Mouse (Mus musculus) liver, embryonic 13.5 days (tissue): ENCODE measurements around the gene Dyrk3. TPM values are rescaled to one million over a fixed set of nuclear protein-coding genes. Genes with fewer than 3 reads are reported as not detected.

Source experiments
- ATAC-seq: fragments of 200-750 bp; cut with Nextera tagmentation; 2 replicates; pipeline ENCODE4 v1.8.0; 2017; ENCODE audit warnings: low read depth, mild to moderate bottlenecking, moderate number of reproducible peaks, moderate library complexity
- DNase-seq: peaks from one replicate; pipeline ENCODE4 v3.0.0; 2022
- H3K27ac ChIP-seq: fragments of 300-500 bp; sonication (generic); 2 replicates; pipeline ENCODE4 v1.5.1; 2015; ENCODE audit warnings: moderate library complexity, mild to moderate bottlenecking, inconsistent platforms
- H3K27me3 ChIP-seq: fragments of 300-500 bp; sonication (generic); 2 replicates; pipeline ENCODE4 v1.6.1; 2015; ENCODE audit warnings: mild to moderate bottlenecking, inconsistent platforms
- H3K36me3 ChIP-seq: fragments of 300-500 bp; sonication (generic); 2 replicates; pipeline ENCODE4 v1.6.1; 2015; ENCODE audit warnings: mild to moderate bottlenecking, inconsistent platforms
- H3K4me1 ChIP-seq: fragments of 300-500 bp; sonication (generic); replicated peaks from 2 replicates; pipeline ENCODE4 v1.6.1; 2015; ENCODE audit warnings: inconsistent platforms
- H3K4me2 ChIP-seq: fragments of 300-500 bp; sonication (generic); 2 replicates; pipeline ENCODE4 v1.6.1; 2015; ENCODE audit warnings: inconsistent platforms, mild to moderate bottlenecking, moderate library complexity
- H3K4me3 ChIP-seq: fragments of 300-500 bp; sonication (generic); replicated peaks from 2 replicates; pipeline ENCODE4 v1.5.1; 2015; ENCODE audit warnings: mild to moderate bottlenecking, inconsistent platforms
- H3K9ac ChIP-seq: fragments of 300-500 bp; sonication (generic); 2 replicates; pipeline ENCODE4 v1.6.1; 2015; ENCODE audit warnings: mild to moderate bottlenecking, inconsistent platforms
- H3K9me3 ChIP-seq: fragments of 300-500 bp; sonication (generic); replicated peaks from 2 replicates; pipeline ENCODE4 v1.6.1; 2016; ENCODE audit warnings: inconsistent platforms
- WGBS: fragments of 180-500 bp; shearing (Covaris S2); methylation state at CpG from one replicate; pipeline ENCODE4 v1.1.7; 2015; ENCODE audit not compliant: insufficient replicate concordance; 5-methylcytosine and 5-hydroxymethylcytosine counted together
- polyA plus RNA-seq: library from polyadenylated mRNA; unstranded; fragments of >200 nt; fragmentation: Nextera tagmentation; extraction: Ambion mirVana; gene quantifications from 2 replicates; pipeline ENCODE4 v1.2.1, GENCODE M21; 2015

Dyrk3 gene
- 16.9 and 19.8 TPM in 2 replicates for polyA plus RNA-seq

DNA sequence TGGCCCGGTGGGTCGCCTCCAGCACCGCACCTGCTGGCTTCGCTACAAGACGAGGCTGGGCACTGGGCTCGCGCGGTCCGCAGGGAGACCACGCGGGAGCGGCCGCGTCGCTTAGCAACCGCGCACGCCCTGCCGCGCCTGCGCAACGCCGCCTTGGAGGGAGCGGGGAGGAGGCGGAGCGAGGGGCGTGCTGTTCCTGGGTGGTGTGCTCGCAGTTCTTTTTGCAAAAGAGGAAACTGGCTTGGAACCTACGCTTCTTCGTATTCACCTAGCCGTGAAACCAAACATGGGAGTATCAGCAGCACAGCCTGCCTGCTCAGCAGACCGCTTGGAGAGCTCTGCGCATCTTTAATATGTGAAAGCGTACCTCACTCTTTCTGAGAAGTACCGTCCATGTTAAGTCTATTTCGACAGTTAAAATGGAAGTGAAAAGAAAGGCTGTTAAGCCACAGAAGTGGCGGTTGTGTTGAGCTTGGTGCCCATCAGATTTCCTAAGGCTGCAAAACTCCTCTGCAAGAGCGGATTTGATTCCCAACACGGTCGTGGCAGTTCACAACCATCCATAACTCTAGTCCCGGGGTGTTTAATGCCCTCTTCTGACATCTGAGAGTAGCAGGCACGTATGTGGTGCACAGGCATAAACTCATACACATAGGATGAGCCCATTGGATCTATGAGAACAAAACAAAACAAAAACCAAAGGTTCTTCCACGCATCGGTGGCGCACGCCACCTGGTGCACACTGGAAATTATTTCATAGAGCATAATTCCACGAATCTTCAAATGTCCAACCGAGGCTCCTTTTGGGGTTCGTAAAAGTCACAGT, at the start of gene Dyrk3:
Gene Dyrk3, minus strand, starts transcription at position 150 of the 826 bp plus-strand sequence.
- no peaks in the 10 kb centered on the region for H3K9me3 ChIP-seq
- DNase-seq (peak; percentile 91), ATAC-seq (peak; percentile 93)
- H3K27me3 ChIP-seq = no peaks in the 10 kb centered on the region
- WGBS = 2% methylated on average over 49 of the region's 49 CpGs
- peak within 1 kb of the TSS; percentile 96 for H3K27ac ChIP-seq
- H3K4me3 ChIP-seq = peak within 1 kb of the TSS; percentile 87
- H3K9ac ChIP-seq = peak within 1 kb of the TSS; percentile 91
- H3K36me3 ChIP-seq = peaks cover 13% of the 10 kb centered on the region
- H3K4me1 ChIP-seq = peaks cover 53% of the 10 kb centered on the region
- peak within 1 kb of the TSS; percentile 93 for H3K4me2 ChIP-seq

DNA sequence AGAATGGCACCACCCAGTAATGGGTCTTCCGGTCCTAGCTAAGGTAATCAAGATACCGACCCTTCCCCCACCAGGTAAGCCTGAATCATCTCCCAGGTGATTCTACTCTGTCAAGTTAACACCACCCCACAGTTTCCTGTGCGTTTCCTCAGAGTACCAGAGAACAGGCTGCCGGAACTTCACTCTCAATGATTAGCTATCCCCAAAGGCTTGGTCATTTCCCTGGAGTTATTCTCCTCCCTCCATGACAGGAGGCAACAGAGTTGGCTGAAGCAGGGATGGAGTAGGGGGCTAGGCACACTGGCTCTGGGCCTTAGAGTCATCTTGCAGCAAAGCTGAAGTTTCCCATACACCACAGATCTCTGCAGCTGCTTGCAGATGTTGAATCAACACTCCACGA, 49.7 kb upstream of the Dyrk3 start:
- ATAC-seq (no peak), DNase-seq (no peak)
- Histone ChIP-seq H3K4me2 (no peak overlapping the region), H3K36me3 (no peaks in the 10 kb centered on the region), H3K9ac (no peak overlapping the region), H3K9me3 (no peaks in the 10 kb centered on the region), H3K4me3 (no peak overlapping the region), H3K4me1 (peaks cover 32% of the 10 kb centered on the region), H3K27ac (no peak overlapping the region), H3K27me3 (no peaks in the 10 kb centered on the region)
- WGBS = 73% methylated on average over 5 of the region's 5 CpGs

DNA sequence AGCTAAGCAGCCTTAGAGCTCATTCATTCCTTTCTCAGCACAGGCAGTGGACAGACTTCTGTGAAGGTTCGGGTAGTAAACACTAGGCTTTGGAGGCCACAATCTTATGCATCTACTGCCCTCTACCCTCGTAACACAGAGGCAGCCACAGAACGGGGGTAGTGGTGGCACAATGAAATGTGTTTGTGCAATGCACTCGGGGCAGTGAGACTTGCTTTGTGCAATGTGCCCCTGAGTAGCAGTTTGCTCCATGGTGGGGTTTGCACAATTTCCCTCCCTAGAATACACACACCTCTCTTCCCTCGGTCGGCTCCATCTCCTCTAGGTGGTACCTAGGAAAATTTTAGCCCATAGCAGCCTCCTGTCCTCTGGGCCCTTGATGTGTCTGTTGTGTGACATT, 48.9 kb upstream of the Dyrk3 start:
- Histone ChIP-seq H3K9ac (no peak overlapping the region), H3K27me3 (no peaks in the 10 kb centered on the region), H3K27ac (no peak overlapping the region), H3K4me3 (no peak overlapping the region), H3K9me3 (no peaks in the 10 kb centered on the region), H3K36me3 (no peaks in the 10 kb centered on the region), H3K4me2 (no peak overlapping the region), H3K4me1 (peaks cover 32% of the 10 kb centered on the region)
- ATAC-seq = no peak
- DNase-seq = no peak
- WGBS = 65% methylated on average over 6 of the region's 6 CpGs

DNA sequence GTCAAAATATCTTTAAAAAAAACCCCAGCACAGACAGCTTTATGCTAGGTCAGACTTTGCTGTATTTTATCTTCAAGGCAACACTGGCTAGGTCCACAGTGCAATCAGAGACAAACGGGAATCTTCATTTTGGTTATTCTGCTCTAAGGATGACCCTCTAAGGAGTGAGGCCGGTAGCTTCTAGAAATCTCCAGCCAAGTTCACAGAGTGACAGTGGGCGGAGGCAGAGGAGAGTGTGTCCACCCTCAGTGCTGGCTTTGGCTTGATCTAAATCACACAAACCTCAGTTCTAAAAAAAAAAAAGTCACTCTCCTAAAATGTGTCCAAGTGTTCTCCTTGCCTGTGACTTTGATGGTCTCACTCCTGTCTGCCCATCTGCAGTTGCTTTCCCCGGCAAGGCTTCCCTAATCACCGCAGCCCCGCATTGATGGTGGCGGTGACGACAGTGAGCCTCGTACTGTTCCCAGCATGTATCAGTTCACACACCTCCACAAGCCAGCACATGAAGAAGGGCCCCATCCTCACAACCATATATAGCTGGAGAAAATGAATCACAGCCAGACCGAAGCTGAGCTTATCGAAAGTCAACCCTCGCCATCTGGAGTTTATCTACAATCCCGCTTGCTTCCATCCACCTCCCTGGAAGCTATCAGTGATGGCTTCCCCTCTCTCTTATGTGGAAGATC, 47.8 kb upstream of the Dyrk3 start:
- H3K4me2 ChIP-seq = no peak overlapping the region
- H3K9me3 ChIP-seq = no peaks in the 10 kb centered on the region
- H3K4me3 ChIP-seq = no peak overlapping the region
- H3K27me3 ChIP-seq = no peaks in the 10 kb centered on the region
- H3K9ac ChIP-seq = no peak overlapping the region
- ATAC-seq = no peak
- WGBS = 60% methylated on average over 13 of the region's 13 CpGs
- no peaks in the 10 kb centered on the region for H3K36me3 ChIP-seq
- H3K27ac ChIP-seq = no peak overlapping the region
- DNase-seq = no peak
- peaks cover 32% of the 10 kb centered on the region for H3K4me1 ChIP-seq

DNA sequence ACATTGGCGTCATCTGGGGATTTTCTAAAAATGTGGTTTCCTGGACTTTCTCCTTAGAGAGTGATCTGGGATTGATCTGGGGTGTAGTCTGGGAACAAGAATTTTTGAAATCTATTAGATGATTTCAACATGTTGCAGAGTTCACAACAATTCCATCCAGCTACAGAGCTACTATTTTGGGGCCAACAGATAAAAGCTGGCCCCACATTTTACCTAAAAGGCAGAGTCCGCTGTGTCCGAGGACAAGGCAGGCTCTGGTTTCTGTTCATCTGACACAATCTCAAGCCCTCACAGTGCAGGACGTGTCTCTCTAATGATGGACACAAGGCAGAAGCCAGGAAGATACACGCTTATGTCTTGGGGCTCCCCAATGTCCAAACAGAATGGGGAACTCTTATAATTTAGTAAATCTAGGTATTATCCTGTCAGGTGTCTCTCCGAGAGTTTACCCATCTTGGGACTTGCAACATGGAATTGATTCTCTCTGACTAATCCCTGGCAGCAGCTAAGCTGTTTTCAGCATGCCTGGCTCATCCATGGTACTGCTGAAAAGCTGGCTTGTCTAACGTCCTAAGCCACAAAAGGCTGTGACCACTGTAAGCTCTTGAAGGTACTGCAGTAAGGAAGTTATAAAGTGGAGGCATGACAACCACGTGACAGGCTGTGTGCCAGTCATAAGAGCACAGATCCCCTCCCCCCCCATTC, 47.0 kb upstream of the Dyrk3 start:
- no peak overlapping the region for H3K4me3 ChIP-seq
- no peaks in the 10 kb centered on the region for H3K27me3 ChIP-seq
- no peak overlapping the region for H3K4me2 ChIP-seq
- no peak for ATAC-seq
- H3K36me3 ChIP-seq = peaks cover 1% of the 10 kb centered on the region; the same call in 1 of the 2 replicates
- H3K9ac ChIP-seq = no peak overlapping the region
- no peak for DNase-seq
- no peak overlapping the region for H3K27ac ChIP-seq
- H3K4me1 ChIP-seq = peaks cover 32% of the 10 kb centered on the region
- H3K9me3 ChIP-seq = no peaks in the 10 kb centered on the region
- 54% methylated on average over 8 of the region's 8 CpGs for WGBS

DNA sequence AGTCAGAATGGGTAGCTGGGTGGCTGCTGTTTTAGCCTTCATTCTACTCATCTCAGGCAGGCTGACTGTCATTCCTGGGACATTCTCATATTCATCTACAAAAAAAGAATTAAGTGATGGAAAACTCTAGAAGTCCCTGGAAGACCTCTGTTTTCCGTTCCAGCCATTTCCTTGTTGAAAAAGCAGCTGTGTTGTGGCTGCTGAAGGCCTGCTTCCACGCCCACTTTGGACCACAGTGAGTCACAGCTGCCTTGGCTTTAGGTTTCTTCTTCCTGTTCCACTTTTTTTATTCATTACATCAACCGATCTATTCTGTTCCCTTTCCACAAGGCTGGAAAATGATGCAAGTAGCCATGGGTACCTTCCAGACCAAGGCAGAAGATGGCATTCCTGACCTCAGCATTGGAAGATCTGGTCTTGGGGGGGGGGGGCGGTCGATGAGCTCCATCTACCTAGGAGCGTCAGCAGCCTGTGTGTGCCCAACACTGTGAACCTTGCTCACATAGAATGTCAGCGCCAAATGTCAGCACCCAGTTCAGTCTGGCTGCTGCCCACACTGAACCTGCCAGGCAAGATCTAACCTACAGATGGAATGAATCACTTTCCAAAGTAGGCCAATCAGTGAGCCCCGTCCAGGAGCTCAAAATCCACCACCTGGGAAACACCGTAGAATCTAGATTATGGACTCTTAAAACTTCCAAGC, 46.3 kb upstream of the Dyrk3 start:
- Histone ChIP-seq H3K9ac (no peak overlapping the region), H3K9me3 (no peaks in the 10 kb centered on the region), H3K4me2 (no peak overlapping the region), H3K4me1 (peaks cover 30% of the 10 kb centered on the region), H3K27me3 (no peaks in the 10 kb centered on the region), H3K4me3 (no peak overlapping the region), H3K36me3 (peaks cover 8% of the 10 kb centered on the region; the same call in 1 of the 2 replicates), H3K27ac (no peak overlapping the region)
- DNase-seq (no peak), ATAC-seq (no peak)
- 57% methylated on average over 9 of the region's 9 CpGs for WGBS

DNA sequence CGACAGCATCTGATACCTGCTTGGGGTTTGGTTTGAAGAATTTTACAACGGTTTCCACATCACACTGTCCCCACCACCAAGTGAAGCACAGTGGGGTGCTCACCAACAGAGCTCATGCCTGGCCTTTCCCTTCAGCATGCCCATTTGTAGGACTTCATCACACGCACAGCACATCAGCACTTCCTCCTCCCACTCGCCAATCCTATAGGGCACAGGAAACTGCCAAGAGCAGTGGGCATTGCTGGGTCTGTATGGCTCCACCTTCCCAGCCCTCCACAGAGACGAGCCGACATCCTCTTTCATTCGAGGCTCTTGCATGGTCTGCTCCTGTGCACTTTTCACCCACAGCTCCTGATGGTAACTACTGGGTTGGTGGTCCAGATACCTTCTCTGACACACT, 45.1 kb upstream of the Dyrk3 start:
- 65% methylated on average over 7 of the region's 7 CpGs for WGBS
- Histone ChIP-seq H3K27ac (no peak overlapping the region), H3K27me3 (no peaks in the 10 kb centered on the region), H3K36me3 (peaks cover 10% of the 10 kb centered on the region; the same call in 1 of the 2 replicates), H3K9me3 (no peaks in the 10 kb centered on the region), H3K4me1 (peaks cover 20% of the 10 kb centered on the region), H3K9ac (no peak overlapping the region), H3K4me3 (no peak overlapping the region), H3K4me2 (no peak overlapping the region)
- no peak for ATAC-seq
- DNase-seq = no peak

DNA sequence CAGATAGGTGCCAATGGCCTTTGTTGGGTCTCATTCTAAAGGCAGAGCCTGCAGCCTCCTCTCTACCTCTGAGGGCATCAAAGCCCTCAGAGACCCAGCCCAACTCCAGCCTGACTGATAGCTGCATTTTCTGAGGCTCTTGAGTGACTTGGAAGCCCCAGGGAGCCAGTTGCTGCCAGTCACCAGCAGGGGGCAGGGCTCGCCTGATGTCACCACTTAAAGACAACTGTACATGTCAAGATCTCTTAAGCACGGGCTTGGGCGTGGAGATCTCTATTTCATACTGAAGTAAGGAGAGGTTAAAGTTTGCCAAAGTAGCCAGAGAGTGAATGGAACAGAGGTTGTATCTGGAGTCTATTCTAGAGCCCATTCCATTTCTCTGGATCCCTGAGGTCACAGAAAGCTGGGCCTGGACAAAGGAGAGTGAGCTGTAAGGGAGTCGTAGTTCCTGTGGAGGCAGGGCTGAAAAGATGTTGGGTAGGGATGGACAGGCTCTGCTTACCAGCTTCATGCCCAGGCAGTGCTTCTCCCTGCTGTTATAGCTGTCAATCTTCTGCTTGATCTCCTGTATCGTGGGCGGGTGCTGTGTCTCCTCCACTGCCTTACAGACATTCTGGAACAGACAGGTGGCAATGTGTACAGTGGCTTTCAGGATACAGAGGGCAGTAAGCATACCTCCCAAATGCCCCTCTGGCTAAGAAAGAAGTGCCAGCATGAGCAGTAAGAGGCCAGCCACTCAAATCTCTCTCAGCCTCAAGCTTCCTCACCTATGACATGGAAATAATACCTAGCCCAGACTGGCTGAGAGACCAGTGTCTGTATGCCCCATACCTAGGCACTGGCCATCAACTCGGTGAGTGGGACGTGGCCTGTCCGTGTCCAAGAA, 43.7 kb upstream of the Dyrk3 start:
- no peak overlapping the region for H3K4me2 ChIP-seq
- H3K9me3 ChIP-seq = no peaks in the 10 kb centered on the region
- H3K27ac ChIP-seq = no peak overlapping the region
- DNase-seq (peak; percentile 56), ATAC-seq (no peak; the same call in none of the 2 replicates)
- H3K36me3 ChIP-seq = peaks cover 23% of the 10 kb centered on the region
- no peak overlapping the region for H3K4me3 ChIP-seq
- H3K9ac ChIP-seq = no peak overlapping the region
- 54% methylated on average over 9 of the region's 9 CpGs for WGBS
- H3K4me1 ChIP-seq = peaks cover 16% of the 10 kb centered on the region
- no peaks in the 10 kb centered on the region for H3K27me3 ChIP-seq

DNA sequence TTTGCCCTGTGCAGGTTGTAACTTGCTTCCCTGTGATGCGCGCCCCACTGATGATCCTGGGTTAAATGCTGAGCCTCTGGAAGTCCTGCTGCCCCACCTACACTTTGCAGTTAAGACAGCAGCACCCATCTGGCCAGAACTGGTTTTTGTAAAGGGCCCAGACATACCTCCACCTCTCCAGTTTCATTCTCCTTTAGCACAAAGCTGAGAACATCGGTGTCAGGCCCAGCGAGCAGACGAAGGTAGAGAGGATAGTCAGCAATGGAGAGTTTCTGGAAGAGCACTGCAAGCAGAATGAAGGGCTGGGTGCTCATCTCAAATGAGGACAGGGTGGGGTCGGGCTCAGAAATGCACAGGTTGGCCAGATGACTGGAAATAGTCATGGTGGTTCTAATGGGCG, 42.2 kb upstream of the Dyrk3 start:
- H3K4me2 ChIP-seq = no peak overlapping the region
- 0 out of 2 replicates have a peak, but pooled peaks cover 4% of the 10 kb centered on the region for H3K4me1 ChIP-seq
- peaks cover 38% of the 10 kb centered on the region for H3K36me3 ChIP-seq
- no peak overlapping the region for H3K4me3 ChIP-seq
- no peaks in the 10 kb centered on the region for H3K9me3 ChIP-seq
- DNase-seq (no peak), ATAC-seq (no peak)
- H3K27ac ChIP-seq = no peak overlapping the region
- no peak overlapping the region for H3K9ac ChIP-seq
- no peaks in the 10 kb centered on the region for H3K27me3 ChIP-seq
- 77% methylated on average over 7 of the region's 7 CpGs for WGBS

DNA sequence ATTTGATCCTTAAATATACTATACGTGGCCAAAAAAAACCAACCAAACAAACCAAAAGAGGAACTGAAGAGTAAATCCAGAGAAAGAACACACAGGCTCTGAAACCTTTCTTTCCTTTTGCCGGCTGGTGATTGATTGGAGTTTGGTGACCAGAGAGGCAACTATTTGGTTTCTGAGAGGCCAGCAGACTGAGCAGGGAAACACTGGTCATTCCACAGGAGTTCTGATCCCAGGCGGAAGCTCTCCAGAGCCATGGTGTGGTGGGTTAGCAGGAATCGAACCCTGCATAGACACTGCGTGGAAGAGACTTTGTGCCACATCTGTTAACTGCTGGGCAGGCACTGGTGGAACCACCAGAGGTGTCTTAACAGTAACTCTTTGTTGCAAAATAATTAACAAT, 39.9 kb upstream of the Dyrk3 start:
- Histone ChIP-seq H3K27ac (no peak overlapping the region), H3K27me3 (no peaks in the 10 kb centered on the region), H3K9me3 (no peaks in the 10 kb centered on the region), H3K36me3 (peaks cover 60% of the 10 kb centered on the region), H3K4me3 (no peak overlapping the region), H3K4me2 (no peak overlapping the region), H3K9ac (no peak overlapping the region), H3K4me1 (no peaks in the 10 kb centered on the region)
- 69% methylated on average over 5 of the region's 5 CpGs for WGBS
- DNase-seq (no peak), ATAC-seq (no peak)
